Mouse (Mus musculus) lung, adult 2 months (tissue): ENCODE data around the gene Pds5a. TPM values are rescaled to one million over a fixed set of nuclear protein-coding genes. Genes with fewer than 3 reads are reported as not detected.
"Not testable (repeated sequence)": the region's sequence is repeated elsewhere in the genome, so short reads cannot be mapped to it uniquely, and the experiment has no call there.

Experiments
- DNase-seq: peaks from one replicate; pipeline ENCODE4 v3.0.0; 2022
- H3K4me1 ChIP-seq: fragments of 200-500 bp; 2 replicates; pipeline ENCODE4 v1.6.1; 2011; ENCODE audit warnings: low read length; ENCODE audit not compliant: control insufficient read depth, insufficient read depth
- H3K4me3 ChIP-seq: fragments of 200-500 bp; replicated peaks from 2 replicates; pipeline ENCODE3; 2011; ENCODE audit warnings: low read depth, mild to moderate bottlenecking, control low read depth, low read length; ENCODE audit errors: extremely low read depth
- CTCF ChIP-seq: fragments of 200-500 bp; IDR thresholded peaks from 2 replicates; pipeline ENCODE4 v1.5.1; 2011; ENCODE audit warnings: mild to moderate bottlenecking, low read length, control low read depth; ENCODE audit not compliant: insufficient read depth
- POLR2A ChIP-seq: fragments of 200-500 bp; IDR thresholded peaks from 2 replicates; pipeline ENCODE4 v1.6.1; 2011; ENCODE audit warnings: low read depth, mild to moderate bottlenecking, control low read depth, low read length, borderline replicate concordance; ENCODE audit errors: extremely low read depth
- WGBS: fragments of 180-500 bp; shearing (Covaris S2); methylation state at CpG from one replicate; pipeline ENCODE4 v1.1.7; 2018; 5-methylcytosine and 5-hydroxymethylcytosine counted together
- polyA plus RNA-seq: library from polyadenylated mRNA; depleted of rRNA; stranded (reverse); fragments of >200 nt; gene quantifications from 2 replicates; pipeline ENCODE4 v1.2.3, GENCODE M21; 2012

Pds5a gene
- polyA plus RNA-seq, 1 experiment, result 19.4 TPM

- peak overlapping the region; percentile 80 for H3K4me3 ChIP-seq
- TF ChIP-seq CTCF (no peak), POLR2A (no peak)
- under 1% methylated on average over 48 of the region's 49 CpGs for WGBS
- peaks cover 3% of the 10 kb centered on the region; the same call in 1 of the 2 replicates for H3K4me1 ChIP-seq
- peak; percentile 59 for DNase-seq
These were observed 612 bp downstream of the Pds5a start for GRCm38 (mm10) chr5:65697486-65697835.

DNA sequence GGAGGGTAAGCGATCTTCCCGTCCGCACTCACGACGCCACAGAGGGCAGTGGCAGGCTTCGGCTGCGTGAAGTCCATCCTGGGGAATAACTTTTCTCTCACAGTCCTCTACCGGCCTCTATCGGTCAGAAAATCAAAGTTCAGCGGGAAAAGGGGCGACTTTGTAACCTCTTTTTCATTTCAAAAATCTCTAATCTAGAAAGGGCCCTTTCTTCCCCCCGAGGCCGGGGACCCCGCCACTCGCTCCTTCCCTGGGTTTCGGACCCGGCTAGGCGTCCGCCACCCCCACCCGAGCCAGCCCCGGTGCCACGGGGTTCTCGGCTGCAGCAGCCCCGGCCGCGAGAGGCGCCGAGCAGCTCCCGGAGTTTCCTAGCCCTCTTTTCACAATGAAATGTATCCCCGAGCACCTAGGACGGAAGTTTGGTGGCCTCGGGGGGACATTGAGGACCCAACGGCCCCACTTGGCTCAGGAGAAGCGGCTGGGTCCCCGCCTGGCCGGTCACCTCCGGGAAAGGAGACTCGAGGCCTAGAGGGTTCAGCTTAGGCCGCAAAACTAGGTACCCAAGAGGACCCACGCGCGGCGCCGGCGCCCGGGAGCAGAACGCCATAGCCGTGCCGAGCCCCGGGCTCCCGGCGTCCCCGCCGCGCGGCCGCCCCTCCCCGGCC is 1.1 kb downstream of the Pds5a start:
- peak; percentile 71 for DNase-seq
- TF ChIP-seq CTCF, result peak; percentile 69
- no peak for TF ChIP-seq POLR2A
- peaks cover 3% of the 10 kb centered on the region; the same call in 1 of the 2 replicates for H3K4me1 ChIP-seq
- H3K4me3 ChIP-seq, result peak overlapping the region; percentile 80
- WGBS, result 2% methylated on average over 57 of the region's 58 CpGs

DNA sequence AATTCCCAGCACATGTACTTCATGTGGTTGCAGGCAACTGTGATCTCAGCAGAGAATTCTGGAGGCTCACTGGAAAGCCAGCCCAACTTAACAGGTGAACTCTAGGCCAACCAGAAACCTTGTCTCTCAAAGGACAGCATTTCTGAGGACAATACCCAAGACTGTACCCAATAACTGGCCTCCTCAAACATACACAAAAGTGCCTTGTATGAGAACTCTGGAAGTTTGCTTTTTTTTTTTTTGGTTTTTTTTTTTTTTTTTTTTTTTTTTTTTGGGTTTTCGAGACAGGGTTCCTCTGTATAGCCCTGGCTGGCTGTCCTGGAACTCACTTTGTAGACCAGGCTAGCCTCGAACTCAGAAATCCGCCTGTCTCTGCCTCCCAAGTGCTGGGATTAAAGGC is 4.0 kb downstream of the Pds5a start:
- not testable (repeated sequence) for H3K4me1 ChIP-seq, H3K4me3 ChIP-seq, DNase-seq
- 73% methylated on average over 3 of the region's 3 CpGs for WGBS

DNA sequence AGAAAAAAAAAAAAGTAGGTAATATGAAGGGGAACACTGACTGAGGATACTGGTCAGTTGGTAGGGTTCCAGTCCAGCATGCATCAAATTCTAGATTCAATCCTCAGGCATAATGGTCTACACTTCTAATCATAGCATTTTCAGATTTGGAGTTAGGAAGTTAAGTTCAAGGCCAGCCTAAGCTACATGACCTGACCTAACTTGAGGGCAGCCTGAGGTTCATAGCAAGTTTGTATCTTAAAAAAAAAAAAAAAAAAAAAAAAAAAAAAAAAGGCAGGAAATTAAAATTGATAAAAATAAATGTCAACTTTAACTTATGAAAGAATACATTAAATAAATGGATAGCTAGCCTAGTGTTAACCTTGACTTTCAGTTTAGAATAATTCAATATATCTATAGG is 5.1 kb downstream of the Pds5a start:
- no peak for DNase-seq
- Histone ChIP-seq H3K4me3 (no peak overlapping the region), H3K4me1 (peaks cover 3% of the 10 kb centered on the region; the same call in 1 of the 2 replicates)
- TF ChIP-seq POLR2A, result no peak
- TF ChIP-seq CTCF, result no peak

- no peak for TF ChIP-seq CTCF
- no peak for TF ChIP-seq POLR2A
- DNase-seq, result no peak
- WGBS, result 62% methylated on average over 3 of the region's 3 CpGs
- no peaks in the 10 kb centered on the region; the same call in 1 of the 2 replicates for H3K4me1 ChIP-seq
- H3K4me3 ChIP-seq, result no peak overlapping the region
These were observed 9.3 kb downstream of the Pds5a start for GRCm38 (mm10) chr5:65688806-65689205.

- no peaks in the 10 kb centered on the region; the same call in 1 of the 2 replicates for H3K4me1 ChIP-seq
- H3K4me3 ChIP-seq, result no peak overlapping the region
- TF ChIP-seq CTCF (no peak), POLR2A (no peak)
- no peak for DNase-seq
- 58% methylated on average over 3 of the region's 3 CpGs for WGBS
These were observed 11.3 kb downstream of the Pds5a start for GRCm38 (mm10) chr5:65686806-65687205.

GRCm38 (mm10) chr5:65678826-65679225 is 19.2 kb downstream of the Pds5a start:
- DNase-seq, result no peak
- Histone ChIP-seq H3K4me1 (no peaks in the 10 kb centered on the region), H3K4me3 (no peak overlapping the region)
- WGBS, result 56% methylated on average over 5 of the region's 5 CpGs
- TF ChIP-seq CTCF, result no peak
- TF ChIP-seq POLR2A, result no peak

DNA sequence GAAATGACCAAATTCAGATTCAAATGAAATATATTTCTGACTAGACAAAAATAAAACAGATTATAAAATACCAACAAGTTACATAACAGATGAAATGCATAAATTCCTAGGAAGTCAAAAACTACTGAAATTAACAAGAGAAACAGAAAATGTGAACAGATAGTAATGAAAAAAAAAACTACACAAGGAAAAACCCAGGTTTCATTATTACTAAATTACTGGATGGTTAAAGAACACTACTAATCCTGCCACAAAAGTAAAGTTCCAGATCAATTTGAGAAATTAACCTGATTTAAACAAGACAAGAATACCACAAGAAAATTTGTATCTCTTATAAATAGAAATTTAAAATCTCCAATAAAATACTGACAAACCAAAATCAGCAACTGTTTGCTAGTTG is 25.9 kb downstream of the Pds5a start:
- TF ChIP-seq POLR2A (no peak), CTCF (no peak)
- Histone ChIP-seq H3K4me1 (no peaks in the 10 kb centered on the region; the same call in 1 of the 2 replicates), H3K4me3 (no peak overlapping the region)
- no peak for DNase-seq

DNA sequence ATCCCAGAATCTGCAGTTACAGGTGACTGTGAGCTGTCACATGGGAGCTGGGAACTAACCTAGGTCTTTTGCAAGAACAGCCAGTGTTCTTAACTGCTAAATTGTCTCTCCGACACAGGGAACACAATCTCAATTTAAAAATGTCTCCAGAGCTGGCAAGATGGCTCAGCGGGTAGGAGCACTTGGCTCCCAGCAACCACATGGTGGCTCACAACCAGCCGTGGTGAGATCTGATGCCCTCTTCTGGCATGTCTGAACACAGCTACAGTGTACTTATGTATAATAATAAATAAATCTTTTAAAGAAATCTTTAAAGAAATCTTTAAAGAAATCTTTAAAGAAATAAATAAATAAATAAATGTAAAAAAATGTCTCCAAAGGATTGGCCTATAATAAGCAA is 30.4 kb downstream of the Pds5a start:
- WGBS, result 82% methylated on average over 3 of the region's 3 CpGs
- no peaks in the 10 kb centered on the region; the same call in 1 of the 2 replicates for H3K4me1 ChIP-seq
- no peak for TF ChIP-seq POLR2A
- TF ChIP-seq CTCF, result no peak
- H3K4me3 ChIP-seq, result no peak overlapping the region
- no peak for DNase-seq

DNA sequence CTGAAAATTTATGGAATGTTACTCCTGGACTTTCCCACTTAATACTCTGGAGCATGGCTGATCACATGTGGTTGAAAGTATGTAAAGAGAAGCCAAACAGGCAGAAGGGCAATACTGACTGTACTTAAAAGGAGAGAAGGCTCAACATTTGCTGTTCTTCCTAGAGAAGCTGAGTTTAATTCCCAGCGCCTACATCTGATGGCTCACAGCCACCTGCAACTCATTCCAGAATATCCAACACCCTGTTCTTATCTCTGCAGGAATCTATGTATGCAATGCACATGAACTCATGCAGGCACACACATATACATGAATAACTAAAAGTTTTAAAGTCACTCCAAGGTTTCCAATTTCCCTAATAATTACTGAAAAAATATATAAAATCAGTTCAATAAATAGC is 32.7 kb downstream of the Pds5a start:
- 53% methylated on average over 1 of the region's 1 CpGs for WGBS
- no peak for DNase-seq
- Histone ChIP-seq H3K4me1 (no peaks in the 10 kb centered on the region), H3K4me3 (no peak overlapping the region)
- TF ChIP-seq CTCF (no peak), POLR2A (no peak)

DNA sequence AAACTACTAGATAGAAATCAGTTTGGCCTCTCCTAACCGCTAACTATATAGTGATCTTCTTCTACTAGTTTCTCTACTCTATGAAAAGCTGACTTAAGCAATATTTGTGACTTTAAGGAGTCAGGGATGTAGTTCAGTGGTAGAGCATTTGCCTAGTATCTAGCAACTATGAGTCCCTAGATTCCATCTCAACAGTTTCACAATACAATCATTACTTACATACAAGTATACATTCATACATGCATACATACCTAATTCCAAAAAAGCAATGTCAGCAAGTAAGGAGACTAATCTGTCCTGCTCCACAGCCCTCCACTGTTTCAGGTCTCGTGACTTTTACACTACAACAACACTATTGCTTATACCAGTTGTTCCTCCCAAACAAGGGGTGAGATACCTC is 36.1 kb downstream of the Pds5a start:
- no peaks in the 10 kb centered on the region for H3K4me1 ChIP-seq
- no peak for DNase-seq
- WGBS, result 94% methylated on average over 2 of the region's 2 CpGs
- TF ChIP-seq POLR2A (no peak), CTCF (no peak)
- no peak overlapping the region for H3K4me3 ChIP-seq

GRCm38 (mm10) chr5:65653786-65654185 is 44.3 kb downstream of the Pds5a start:
- 91% methylated on average over 5 of the region's 5 CpGs for WGBS
- TF ChIP-seq POLR2A (no peak), CTCF (no peak)
- no peak for DNase-seq
- Histone ChIP-seq H3K4me1 (no peaks in the 10 kb centered on the region), H3K4me3 (no peak overlapping the region)
